Mouse (Mus musculus): ENCODE data around the gene Rbm18. TPM values are rescaled to one million over a fixed set of nuclear protein-coding genes. Genes with fewer than 3 reads are reported as not detected.
"Not testable (repeated sequence)": the region's sequence is repeated elsewhere in the genome, so short reads cannot be mapped to it uniquely, and the experiment has no call there.

The Rbm18 gene
- 60.0 and 60.7 TPM in 2 replicates for polyA plus RNA-seq (2016; fragmentation: Nextera tagmentation; extraction: Ambion mirVana)

DNA sequence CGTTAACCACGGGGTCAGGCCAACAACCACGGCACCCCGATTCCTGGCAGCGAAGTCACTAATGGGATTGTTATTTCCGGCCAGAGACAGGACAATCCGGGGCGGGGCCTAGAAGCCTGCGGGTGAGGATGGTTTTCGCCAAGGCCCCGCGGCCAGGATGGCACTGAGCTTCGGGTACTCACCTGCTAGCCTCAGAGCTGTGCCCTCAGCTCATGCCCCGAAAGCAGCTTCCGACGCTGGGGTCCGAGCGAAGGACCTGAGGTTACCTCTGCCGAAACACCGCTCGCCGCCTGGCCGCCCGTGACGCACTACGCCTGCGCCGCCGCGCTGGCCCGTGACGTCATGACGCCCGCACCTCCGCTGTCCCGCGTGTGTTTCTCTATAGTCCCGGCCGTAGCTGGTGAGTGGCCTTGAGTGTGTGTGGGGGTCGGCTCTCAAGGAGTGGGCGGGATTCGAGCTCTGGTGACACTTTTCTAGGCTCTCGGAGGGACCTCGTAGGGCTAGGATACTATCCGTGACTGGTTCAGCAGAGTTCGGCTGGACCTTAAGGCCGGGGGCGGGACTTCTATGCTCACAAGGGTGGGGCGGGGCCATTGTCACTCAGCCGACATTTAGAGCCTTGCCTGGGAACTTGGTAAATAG is at the start of gene Rbm18, which contains the start of gene Mrrf:
TSS of gene Rbm18 (minus strand) at position 474 of the 642 bp plus-strand sequence.
TSS of gene Mrrf (plus strand) at position 90 of the 642 bp plus-strand sequence.
- no peaks in the 10 kb centered on the region for H3K27me3 ChIP-seq (ENCODE audit: insufficient read depth, poor library complexity, severe bottlenecking)
- DNase-seq (ENCODE audit: low spot score), result peak; percentile 94
- WGBS, result under 1% methylated on average over 50 of the region's 50 CpGs
- H3K4me3 ChIP-seq, result peak within 1 kb of the TSS; percentile 73
- H3K36me3 ChIP-seq, result peaks cover 38% of the 10 kb centered on the region
- peak within 1 kb of the TSS; percentile 94 for H3K27ac ChIP-seq
- H3K4me1 ChIP-seq, result peaks cover 18% of the 10 kb centered on the region
- no peaks in the 10 kb centered on the region for H3K9me3 ChIP-seq

DNA sequence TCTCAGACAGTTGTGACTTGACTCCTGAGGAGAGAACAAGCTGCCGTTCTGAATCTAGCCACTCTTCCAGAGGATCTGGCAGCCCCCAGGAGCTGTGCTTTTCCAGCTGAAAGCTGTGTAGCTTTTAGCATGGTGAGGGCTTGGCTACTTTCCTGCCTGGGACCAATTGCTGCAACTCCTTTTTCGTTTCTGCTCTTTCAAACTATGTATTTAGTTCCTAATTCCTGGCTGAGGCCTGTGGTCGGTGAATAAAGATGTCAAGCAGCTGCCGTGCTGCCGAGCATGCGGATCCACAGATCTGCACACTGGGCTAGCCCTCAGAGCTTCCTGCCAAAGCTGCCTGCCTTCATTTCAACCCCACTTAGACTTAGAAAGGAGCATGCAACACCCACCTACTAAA is 48.3 kb upstream of the Rbm18 start:
- Histone ChIP-seq H3K27me3 (ENCODE audit: insufficient read depth, poor library complexity, severe bottlenecking) (no peaks in the 10 kb centered on the region), H3K4me1 (peaks cover 5% of the 10 kb centered on the region; the same call in 1 of the 2 replicates), H3K9me3 (no peaks in the 10 kb centered on the region), H3K36me3 (peaks cover 7% of the 10 kb centered on the region; the same call in 1 of the 2 replicates), H3K4me3 (no peak overlapping the region), H3K27ac (no peak overlapping the region)
- WGBS, result 87% methylated on average over 6 of the region's 6 CpGs
- DNase-seq (ENCODE audit: low spot score), result no peak

DNA sequence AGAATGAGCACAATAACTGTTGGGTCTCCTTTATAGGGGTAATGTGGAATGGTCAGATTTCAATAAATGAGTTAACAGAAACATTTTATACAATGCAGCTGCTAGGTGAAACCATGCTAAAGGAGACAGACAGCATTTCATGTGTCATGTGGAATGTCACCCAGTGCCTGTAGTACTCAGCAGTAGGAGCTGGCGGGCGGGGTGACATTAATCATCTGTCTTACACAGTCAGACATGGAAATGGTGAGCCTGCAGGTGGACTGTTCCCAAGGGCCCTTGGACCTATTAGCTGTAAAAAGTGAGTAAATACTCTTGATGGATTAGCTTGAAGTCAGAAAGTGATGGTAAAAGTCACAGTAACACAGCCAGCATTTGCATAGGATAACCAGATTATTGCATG is 47.6 kb upstream of the Rbm18 start:
- WGBS, result 81% methylated on average over 2 of the region's 2 CpGs
- peaks cover 6% of the 10 kb centered on the region; the same call in 1 of the 2 replicates for H3K36me3 ChIP-seq
- H3K27me3 ChIP-seq (ENCODE audit: insufficient read depth, poor library complexity, severe bottlenecking), result no peaks in the 10 kb centered on the region
- H3K9me3 ChIP-seq, result no peaks in the 10 kb centered on the region
- no peak overlapping the region for H3K4me3 ChIP-seq
- no peak for DNase-seq (ENCODE audit: low spot score)
- peaks cover 11% of the 10 kb centered on the region; the same call in 1 of the 2 replicates for H3K4me1 ChIP-seq
- no peak overlapping the region for H3K27ac ChIP-seq

DNA sequence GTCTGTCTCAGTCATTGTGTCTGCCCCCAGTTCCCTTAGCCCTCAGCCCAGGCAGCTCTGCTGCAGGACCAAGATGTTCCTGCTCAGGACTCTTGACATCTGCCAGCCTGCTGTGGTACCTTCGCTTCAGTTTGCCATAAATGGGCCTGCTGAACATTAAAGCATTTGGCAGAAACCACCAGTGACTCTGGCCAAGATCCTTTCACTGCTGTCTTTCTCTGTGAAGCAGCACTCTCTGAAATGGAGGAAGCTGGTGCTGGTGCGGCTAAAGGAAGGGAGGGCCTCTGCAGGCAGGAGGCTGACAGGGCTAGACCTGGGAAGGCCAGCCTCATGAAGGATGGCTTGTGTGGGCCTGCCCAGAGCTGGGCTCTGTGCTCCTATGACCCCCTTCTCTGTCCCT is 46.7 kb upstream of the Rbm18 start:
- Histone ChIP-seq H3K36me3 (0 out of 2 replicates have a peak, but pooled peaks cover 3% of the 10 kb centered on the region), H3K4me3 (no peak overlapping the region), H3K27ac (no peak overlapping the region), H3K9me3 (no peaks in the 10 kb centered on the region), H3K4me1 (peaks cover 11% of the 10 kb centered on the region; the same call in 1 of the 2 replicates), H3K27me3 (ENCODE audit: insufficient read depth, poor library complexity, severe bottlenecking) (no peaks in the 10 kb centered on the region)
- no peak for DNase-seq (ENCODE audit: low spot score)
- 79% methylated on average over 2 of the region's 2 CpGs for WGBS

DNA sequence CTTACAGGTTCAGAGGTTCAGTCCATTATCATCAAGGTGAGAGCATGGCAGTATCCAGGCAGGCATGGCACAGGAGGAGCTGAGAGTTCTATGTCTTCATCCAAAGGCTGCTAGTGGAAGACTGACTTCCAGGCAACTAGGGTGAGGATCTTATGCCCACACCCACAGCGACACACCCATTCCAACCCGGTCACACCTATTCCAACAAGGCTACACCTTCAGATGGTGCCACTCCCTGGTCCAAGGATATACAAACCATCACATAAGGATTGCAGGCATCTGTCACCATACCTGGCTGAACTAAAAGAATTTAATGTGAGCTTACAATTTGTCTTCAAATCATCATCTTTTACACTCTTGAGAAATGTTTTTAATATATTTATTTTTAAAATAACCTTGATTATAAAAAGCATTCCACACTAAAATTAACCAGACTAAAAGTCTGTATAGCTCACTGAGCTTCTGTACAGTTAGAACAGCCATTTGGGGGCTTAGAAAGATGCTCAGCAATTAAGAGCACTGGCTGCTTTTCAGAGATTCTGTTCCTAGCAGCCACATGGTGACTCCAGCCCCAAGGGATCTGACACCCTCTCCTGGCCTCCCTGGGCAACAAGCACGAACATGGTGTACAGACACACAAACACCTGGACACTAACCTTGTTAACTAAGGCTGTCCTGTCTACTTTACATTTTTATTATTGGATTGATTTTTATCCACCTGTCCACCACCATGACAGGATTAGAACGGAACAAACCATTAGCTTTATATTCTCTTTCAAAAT is 45.2 kb upstream of the Rbm18 start:
- H3K9me3 ChIP-seq; DNase-seq (ENCODE audit: low spot score); H3K27me3 ChIP-seq (ENCODE audit: insufficient read depth, poor library complexity, severe bottlenecking); H3K27ac ChIP-seq; H3K4me3 ChIP-seq: not testable (repeated sequence)
- 83% methylated on average over 4 of the region's 4 CpGs for WGBS
- peaks cover 12% of the 10 kb centered on the region; the same call in 1 of the 2 replicates for H3K36me3 ChIP-seq
- peaks cover 11% of the 10 kb centered on the region; the same call in 1 of the 2 replicates for H3K4me1 ChIP-seq

DNA sequence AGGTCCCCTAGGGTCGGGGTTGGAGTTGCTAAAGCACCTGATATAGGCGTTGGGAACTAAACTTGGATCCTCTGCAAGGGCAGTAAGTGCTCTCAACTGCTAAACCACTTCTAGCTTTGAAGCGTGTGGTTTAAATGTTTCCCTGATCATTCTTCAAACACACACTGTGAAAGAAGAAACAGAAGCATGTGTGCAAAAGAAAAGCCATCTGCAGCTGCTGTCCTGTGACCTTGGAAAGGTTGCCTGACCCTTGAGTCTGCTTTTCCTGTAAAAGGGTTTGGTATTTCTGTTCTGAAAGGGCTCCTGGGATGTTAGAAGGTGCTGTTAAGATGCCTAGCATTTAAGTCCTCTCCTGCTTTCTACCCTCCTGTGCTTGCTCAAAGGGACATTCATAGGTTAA is 42.9 kb upstream of the Rbm18 start:
- no peak overlapping the region for H3K4me3 ChIP-seq
- peaks cover 12% of the 10 kb centered on the region; the same call in 1 of the 2 replicates for H3K36me3 ChIP-seq
- no peaks in the 10 kb centered on the region for H3K27me3 ChIP-seq (ENCODE audit: insufficient read depth, poor library complexity, severe bottlenecking)
- DNase-seq (ENCODE audit: low spot score), result no peak
- no peaks in the 10 kb centered on the region for H3K9me3 ChIP-seq
- WGBS, result 60% methylated on average over 3 of the region's 3 CpGs
- peaks cover 18% of the 10 kb centered on the region for H3K4me1 ChIP-seq
- 0 out of 2 replicates have a peak overlapping the region, but pooled peaks have one; percentile 6 for H3K27ac ChIP-seq

DNA sequence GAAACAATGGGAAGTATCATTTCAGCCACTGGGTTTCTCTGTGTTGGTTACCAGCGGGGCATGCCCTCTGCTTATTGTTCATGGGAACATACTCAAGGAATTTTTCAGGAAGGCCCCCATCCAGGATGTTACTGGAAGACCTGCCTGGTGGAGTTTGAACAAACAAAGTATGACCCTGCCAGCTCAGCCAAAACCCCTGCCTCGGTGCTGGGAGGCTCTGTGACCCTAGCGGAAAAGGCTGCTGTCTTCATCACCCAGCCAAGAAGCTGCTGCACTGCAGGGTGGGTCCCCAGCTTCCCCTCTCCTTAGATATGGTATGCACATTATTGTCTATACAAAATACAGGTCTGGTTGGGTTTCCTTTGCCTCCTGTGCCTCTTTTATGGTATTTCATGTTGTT is 36.0 kb upstream of the Rbm18 start:
- H3K36me3 ChIP-seq, result peaks cover 9% of the 10 kb centered on the region; the same call in 1 of the 2 replicates
- no peaks in the 10 kb centered on the region for H3K9me3 ChIP-seq
- H3K27me3 ChIP-seq (ENCODE audit: insufficient read depth, poor library complexity, severe bottlenecking), result no peaks in the 10 kb centered on the region
- WGBS, result 83% methylated on average over 3 of the region's 3 CpGs
- no peak for DNase-seq (ENCODE audit: low spot score)
- no peak overlapping the region for H3K27ac ChIP-seq
- H3K4me3 ChIP-seq, result no peak overlapping the region
- peaks cover 10% of the 10 kb centered on the region for H3K4me1 ChIP-seq

DNA sequence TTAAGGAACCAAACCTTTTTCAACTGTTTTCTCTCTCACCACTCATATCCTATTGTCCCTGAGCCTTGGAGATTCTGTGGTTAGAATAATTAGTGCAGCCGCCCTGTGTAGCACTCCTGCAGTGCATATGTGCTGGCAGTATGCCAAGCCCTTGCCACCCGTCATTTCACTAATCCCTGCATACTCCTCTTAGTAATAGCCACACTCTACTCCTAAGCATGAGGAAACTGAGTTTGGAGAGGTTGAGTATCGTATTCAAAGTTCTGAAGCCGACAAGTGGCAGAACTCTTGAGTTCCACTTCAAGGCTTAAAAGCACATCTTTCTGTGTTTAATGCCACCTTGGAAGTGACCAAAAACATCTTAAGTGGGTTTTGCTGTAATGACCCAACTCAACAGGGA is 35.6 kb upstream of the Rbm18 start:
- no peak for DNase-seq (ENCODE audit: low spot score)
- peaks cover 10% of the 10 kb centered on the region for H3K4me1 ChIP-seq
- H3K27me3 ChIP-seq (ENCODE audit: insufficient read depth, poor library complexity, severe bottlenecking), result no peaks in the 10 kb centered on the region
- H3K9me3 ChIP-seq, result no peaks in the 10 kb centered on the region
- H3K36me3 ChIP-seq, result peaks cover 5% of the 10 kb centered on the region; the same call in 1 of the 2 replicates
- H3K27ac ChIP-seq, result no peak overlapping the region
- WGBS, result 76% methylated on average over 4 of the region's 4 CpGs
- no peak overlapping the region for H3K4me3 ChIP-seq

DNA sequence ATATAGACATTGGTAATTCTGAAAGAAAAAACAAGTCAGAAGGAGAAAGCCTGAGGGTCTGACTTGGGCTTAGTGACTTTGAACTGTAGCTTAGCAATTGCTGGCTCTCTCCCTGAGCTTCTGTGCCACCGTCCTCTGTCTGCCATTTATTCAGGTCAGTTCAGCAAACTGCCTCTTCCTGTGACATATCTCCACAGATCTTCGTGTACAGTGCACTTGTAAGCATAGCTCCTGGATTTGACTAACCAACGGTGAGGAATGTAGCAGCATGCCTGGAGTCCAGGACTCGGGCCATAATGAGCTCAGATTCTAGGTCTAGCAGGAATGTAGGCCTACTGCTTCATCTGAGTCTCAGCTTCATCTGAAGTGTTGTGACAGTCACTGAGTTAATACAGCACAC is 32.6 kb upstream of the Rbm18 start:
- H3K4me3 ChIP-seq, result no peak overlapping the region
- DNase-seq (ENCODE audit: low spot score), result no peak
- WGBS, result 73% methylated on average over 4 of the region's 4 CpGs
- no peaks in the 10 kb centered on the region for H3K27me3 ChIP-seq (ENCODE audit: insufficient read depth, poor library complexity, severe bottlenecking)
- 0 out of 2 replicates have a peak, but pooled peaks cover 3% of the 10 kb centered on the region for H3K4me1 ChIP-seq
- no peaks in the 10 kb centered on the region for H3K9me3 ChIP-seq
- H3K36me3 ChIP-seq, result peaks cover 10% of the 10 kb centered on the region; the same call in 1 of the 2 replicates
- H3K27ac ChIP-seq, result no peak overlapping the region

DNA sequence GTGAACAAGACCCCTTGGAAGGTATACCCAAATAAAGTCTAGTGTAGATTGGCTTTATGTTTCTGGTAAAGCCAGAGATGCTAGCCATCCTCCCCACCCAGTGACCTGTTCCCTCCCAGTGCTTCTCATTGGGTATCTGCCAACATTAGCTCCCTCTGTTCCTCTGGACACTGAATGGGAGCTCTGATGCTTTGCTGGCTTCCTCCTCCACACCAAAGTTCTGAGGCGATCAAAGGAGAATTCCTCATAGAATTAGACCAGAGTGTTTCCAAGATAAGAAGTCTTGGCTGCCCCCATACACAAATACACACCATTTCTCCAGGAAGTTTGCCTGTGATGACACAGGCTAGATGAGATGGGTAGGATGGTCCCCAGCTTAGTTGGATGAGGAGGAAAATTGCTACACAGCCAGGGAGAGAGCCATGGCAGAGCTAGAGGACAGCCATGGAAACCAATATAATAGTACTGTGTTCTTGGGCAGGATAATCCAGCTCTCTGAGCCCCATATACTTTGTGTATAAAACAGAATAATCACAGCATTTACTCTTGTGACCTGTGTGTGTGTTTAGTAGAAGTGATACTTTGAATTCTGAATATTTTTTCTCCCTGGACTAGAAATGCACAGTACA is 31.5 kb upstream of the Rbm18 start:
- WGBS, result 56% methylated on average over 1 of the region's 1 CpGs
- H3K27ac ChIP-seq, result no peak overlapping the region
- H3K27me3 ChIP-seq (ENCODE audit: insufficient read depth, poor library complexity, severe bottlenecking), result no peaks in the 10 kb centered on the region
- DNase-seq (ENCODE audit: low spot score), result no peak
- 0 out of 2 replicates have a peak, but pooled peaks cover 3% of the 10 kb centered on the region for H3K4me1 ChIP-seq
- H3K36me3 ChIP-seq, result peaks cover 10% of the 10 kb centered on the region; the same call in 1 of the 2 replicates
- no peaks in the 10 kb centered on the region for H3K9me3 ChIP-seq
- no peak overlapping the region for H3K4me3 ChIP-seq

DNA sequence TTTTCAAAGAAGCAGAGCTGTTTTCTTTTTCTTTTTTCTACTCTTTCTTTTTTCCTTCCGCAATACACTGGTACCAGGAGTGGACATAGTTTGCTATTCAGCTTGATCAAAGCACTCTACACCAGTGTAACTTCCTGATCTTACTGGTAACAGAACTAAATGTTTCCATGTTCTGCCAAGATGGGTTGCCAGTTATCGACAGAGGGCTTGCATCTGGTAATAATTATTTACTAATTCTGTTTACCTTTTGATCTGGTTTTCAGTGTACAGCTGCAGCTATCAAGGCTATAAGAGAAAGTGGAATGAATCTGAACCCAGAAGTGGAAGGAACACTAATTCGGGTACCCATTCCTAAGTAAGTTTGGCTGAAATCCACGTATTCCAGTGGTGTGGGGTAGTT is 22.8 kb upstream of the Rbm18 start:
- H3K4me3 ChIP-seq, result no peak overlapping the region
- no peak for DNase-seq (ENCODE audit: low spot score)

DNA sequence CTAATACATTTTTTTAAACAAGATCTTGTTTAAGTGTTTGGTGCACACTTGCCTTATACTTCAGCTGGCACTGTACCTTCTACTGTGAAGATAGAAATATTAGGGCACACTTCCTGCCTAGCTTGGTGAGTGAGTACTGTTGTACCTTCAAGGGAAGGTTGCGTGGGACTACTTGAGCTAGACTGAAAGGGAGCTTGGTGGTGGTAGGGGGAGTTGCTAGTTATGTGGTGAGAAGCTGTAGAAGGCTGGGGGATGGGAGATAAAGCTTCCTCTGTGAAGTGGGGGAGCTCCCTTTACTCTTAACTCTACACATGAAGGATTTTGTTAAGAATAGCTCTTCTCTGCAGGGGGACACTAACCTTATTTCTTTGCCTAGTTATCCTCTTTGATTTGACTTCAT is 20.9 kb upstream of the Rbm18 start:
- Histone ChIP-seq H3K36me3 (peaks cover 45% of the 10 kb centered on the region), H3K27me3 (ENCODE audit: insufficient read depth, poor library complexity, severe bottlenecking) (no peaks in the 10 kb centered on the region), H3K27ac (no peak overlapping the region), H3K4me1 (peaks cover 4% of the 10 kb centered on the region; the same call in 1 of the 2 replicates), H3K4me3 (no peak overlapping the region), H3K9me3 (no peaks in the 10 kb centered on the region)
- no peak for DNase-seq (ENCODE audit: low spot score)
- WGBS, result 77% methylated on average over 1 of the region's 1 CpGs

More for the DNA sequence above, 22.8 kb upstream of the Rbm18 start:
- no peaks in the 10 kb centered on the region for H3K27me3 ChIP-seq (ENCODE audit: insufficient read depth, poor library complexity, severe bottlenecking)
- no peaks in the 10 kb centered on the region for H3K9me3 ChIP-seq
- peaks cover 4% of the 10 kb centered on the region; the same call in 1 of the 2 replicates for H3K4me1 ChIP-seq
- peaks cover 32% of the 10 kb centered on the region for H3K36me3 ChIP-seq
- no peak overlapping the region for H3K27ac ChIP-seq
- 87% methylated on average over 4 of the region's 4 CpGs for WGBS

All from heart, embryonic 10.5 days (tissue).